Comparison of ENCODE assay signal across 12 mouse cellular contexts in genomic region chr5:37365751-37366150, GRCm38 (mm10). TPM values are rescaled to one million over a fixed set of nuclear protein-coding genes. Genes with fewer than 3 reads are reported as not detected.
DNase-seq lines count a peak whose midpoint lies in the region; ATAC-seq and TF ChIP-seq lines count a peak whose summit lies in the region.
"Had no signal": no experiment of that assay in that cellular context is flagged by ENCODE, and none has a peak within 500 bp of the region (broad histone marks: within the 10 kb centered on the region; RNA-seq: fewer than 3 reads in every experiment).

No protein-coding gene starts in this region.

- TF ChIP-seq EP300 in heart, postnatal 0 days (IDR thresholded peaks at IDR 0.05; ENCODE audit: low read depth): no peak

- 0 out of 2 replicates have a peak, but pooled peaks have one; percentile 20 for TF ChIP-seq CTCF in heart, postnatal 0 days (IDR thresholded peaks at IDR 0.05; ENCODE audit: low read depth)

- intact Hi-C loops in heart, postnatal 14 days (cut with DNase I): no loop called here

- no peak overlapping the region for H3K4me2 ChIP-seq in heart, postnatal 0 days (ENCODE audit: low read depth, low read length)
- H3K4me2 ChIP-seq in embryonic facial prominence, embryonic 13.5 days: no peak overlapping the region
- no peak overlapping the region for H3K4me2 ChIP-seq in intestine, embryonic 15.5 days (replicated peaks)

- no peak for DNase-seq in heart, postnatal 0 days (ENCODE audit: low spot score)
- DNase-seq in heart, postnatal 14 days: no peak
- peak; percentile 30 for DNase-seq in NIH3T3 (ENCODE audit: low read depth)
- peak; percentile 10 for DNase-seq in kidney, postnatal 14 days
- DNase-seq in layer of hippocampus, adult 18-20 months (ENCODE audit: low spot score in 2 of 2): no peak
- DNase-seq: cerebellum, adult 18-20 months; gastrocnemius, postnatal 25 days; spleen, adult 18-20 months had no signal

- no peaks in the 10 kb centered on the region for H3K36me3 ChIP-seq in heart, postnatal 0 days (replicated peaks; ENCODE audit: control insufficient read depth, insufficient read depth, low read length)
- H3K36me3 ChIP-seq in embryonic facial prominence, embryonic 13.5 days: peaks cover 53% of the 10 kb centered on the region
- no peaks in the 10 kb centered on the region for H3K36me3 ChIP-seq in intestine, embryonic 15.5 days

- H3K9ac ChIP-seq in heart, postnatal 0 days (replicated peaks; ENCODE audit: low read depth, low read length): no peak overlapping the region
- H3K9ac ChIP-seq in embryonic facial prominence, embryonic 13.5 days: no peak overlapping the region
- no peak overlapping the region for H3K9ac ChIP-seq in intestine, embryonic 15.5 days

- H3K9me3 ChIP-seq in heart, postnatal 0 days (replicated peaks; ENCODE audit: control insufficient read depth, low read length): no peaks in the 10 kb centered on the region
- H3K9me3 ChIP-seq in embryonic facial prominence, embryonic 13.5 days: no peaks in the 10 kb centered on the region
- H3K9me3 ChIP-seq in intestine, embryonic 15.5 days: no peaks in the 10 kb centered on the region

- no peaks in the 10 kb centered on the region for H3K27me3 ChIP-seq in heart, postnatal 0 days (ENCODE audit: control insufficient read depth, insufficient read depth, low read length)
- no peaks in the 10 kb centered on the region for H3K27me3 ChIP-seq in embryonic facial prominence, embryonic 13.5 days
- no peaks in the 10 kb centered on the region for H3K27me3 ChIP-seq in intestine, embryonic 15.5 days (replicated peaks)

- H3K27ac ChIP-seq in heart, postnatal 0 days (ENCODE audit: low read depth): no peak overlapping the region
- H3K27ac ChIP-seq in embryonic facial prominence, embryonic 13.5 days: peak overlapping the region; percentile 64
- no peak overlapping the region for H3K27ac ChIP-seq in intestine, embryonic 15.5 days

- H3K4me3 ChIP-seq in heart, postnatal 0 days (ENCODE audit: low read depth, low read length): no peak overlapping the region
- no peak overlapping the region for H3K4me3 ChIP-seq in embryonic facial prominence, embryonic 13.5 days
- no peak overlapping the region for H3K4me3 ChIP-seq in intestine, embryonic 15.5 days (replicated peaks)

- no peaks in the 10 kb centered on the region for H3K4me1 ChIP-seq in heart, postnatal 0 days (ENCODE audit: control insufficient read depth, insufficient read depth)
- peaks cover 26% of the 10 kb centered on the region for H3K4me1 ChIP-seq in embryonic facial prominence, embryonic 13.5 days
- no peaks in the 10 kb centered on the region for H3K4me1 ChIP-seq in intestine, embryonic 15.5 days (replicated peaks)

- ATAC-seq in heart, postnatal 0 days (ENCODE audit: insufficient read depth, low read depth): no peak
- ATAC-seq in embryonic facial prominence, embryonic 13.5 days (ENCODE audit: insufficient number of reproducible peaks, insufficient read depth, low FRiP score, low TSS enrichment, low read depth): no peak
- ATAC-seq in intestine, embryonic 15.5 days: no peak
- ATAC-seq: intestine, postnatal 0 days had no signal

RNA-seq across cellular contexts. Expression of gene Evc2, which starts 27.5 kb away (rescaled TPM):
- total RNA-seq in heart, postnatal 0 days (2014; rRNA removed; ENCODE audit: low replicate concordance): 3.0 and 9.2 TPM in 2 replicates
- 3.0 and 3.6 TPM in 2 replicates for polyA plus RNA-seq in heart, postnatal 0 days (2015; fragmentation: Nextera tagmentation; extraction: Ambion mirVana)
- total RNA-seq in heart, postnatal 14 days (2021): 1 to 10 TPM; 3.6 to 3.8 TPM
- polyA plus RNA-seq in embryonic facial prominence, embryonic 13.5 days (2015; fragmentation: Nextera tagmentation; extraction: Ambion mirVana): 27.2 and 27.4 TPM in 2 replicates
- 10 to 100 TPM; 27.9 to 29.2 TPM for total RNA-seq in layer of hippocampus, adult 18-20 months (2021)
- 11.5 and 12.1 TPM in 2 replicates for polyA plus RNA-seq in intestine, embryonic 15.5 days (2015; fragmentation: Nextera tagmentation; extraction: Ambion mirVana)
- total RNA-seq: megakaryocyte-erythroid progenitor cell, adult 5-6 weeks had no signal

RNA-seq across cellular contexts. Expression of gene Evc, which starts 29.1 kb away (rescaled TPM):
- 2.8 and 4.6 TPM in 2 replicates for total RNA-seq in heart, postnatal 0 days (2014; rRNA removed; ENCODE audit: low replicate concordance)
- 1.8 and 2.0 TPM in 2 replicates for polyA plus RNA-seq in heart, postnatal 0 days (2015; fragmentation: Nextera tagmentation; extraction: Ambion mirVana)
- total RNA-seq in heart, postnatal 14 days (2021): 1 to 10 TPM; 5.5 to 5.8 TPM
- 33.5 and 35.5 TPM in 2 replicates for polyA plus RNA-seq in embryonic facial prominence, embryonic 13.5 days (2015; fragmentation: Nextera tagmentation; extraction: Ambion mirVana)
- 10 to 100 TPM; 13.5 to 16.6 TPM for total RNA-seq in layer of hippocampus, adult 18-20 months (2021)
- polyA plus RNA-seq in intestine, embryonic 15.5 days (2015; fragmentation: Nextera tagmentation; extraction: Ambion mirVana): 10.9 and 11.2 TPM in 2 replicates
- total RNA-seq: megakaryocyte-erythroid progenitor cell, adult 5-6 weeks had no signal

Comparison
In these comparisons a context has a peak if more than half of its experiments do, and no peak if none do; other contexts are left out.
1. DNase-seq: peak in NIH3T3 (single experiment) and kidney, postnatal 14 days (single experiment); none in heart, postnatal 0 days (single experiment), heart, postnatal 14 days (0 of 2) and layer of hippocampus, adult 18-20 months (0 of 2).